Mouse (Mus musculus) limb, embryonic 12.5 days (tissue): ENCODE data around the gene Pcsk1n. TPM values are rescaled to one million over a fixed set of nuclear protein-coding genes. Genes with fewer than 3 reads are reported as not detected.

Experiments used
- ATAC-seq: fragments of 200-750 bp; cut with Nextera tagmentation; 2 replicates; pipeline ENCODE4 v1.8.0; 2017; ENCODE audit warnings: low read depth, moderate TSS enrichment; ENCODE audit not compliant: insufficient number of reproducible peaks, insufficient read depth, low FRiP score, low TSS enrichment
- H3K27ac ChIP-seq: fragments of 300-500 bp; sonication (generic); 2 replicates; pipeline ENCODE4 v1.5.1; 2016; ENCODE audit warnings: mild to moderate bottlenecking, moderate library complexity
- H3K27me3 ChIP-seq: fragments of 300-500 bp; sonication (generic); 2 replicates; pipeline ENCODE4 v1.6.1; 2016; ENCODE audit warnings: mild to moderate bottlenecking, moderate library complexity
- H3K36me3 ChIP-seq: fragments of 300-500 bp; sonication (generic); 2 replicates; pipeline ENCODE4 v1.6.1; 2016; ENCODE audit warnings: mild to moderate bottlenecking, moderate library complexity
- H3K4me1 ChIP-seq: fragments of 300-500 bp; sonication (generic); replicated peaks from 2 replicates; pipeline ENCODE4 v1.6.1; 2016
- H3K4me2 ChIP-seq: fragments of 300-500 bp; sonication (generic); 2 replicates; pipeline ENCODE4 v1.6.1; 2016; ENCODE audit warnings: mild to moderate bottlenecking, moderate library complexity
- H3K4me3 ChIP-seq: fragments of 300-500 bp; sonication (generic); replicated peaks from 2 replicates; pipeline ENCODE4 v1.5.1; 2016; ENCODE audit warnings: mild to moderate bottlenecking
- H3K9ac ChIP-seq: fragments of 300-500 bp; sonication (generic); replicated peaks from 2 replicates; pipeline ENCODE4 v1.6.1; 2016; ENCODE audit warnings: mild to moderate bottlenecking, moderate library complexity
- H3K9me3 ChIP-seq: fragments of 300-500 bp; sonication (generic); 2 replicates; pipeline ENCODE4 v1.6.1; 2016; ENCODE audit warnings: mild to moderate bottlenecking, moderate library complexity
- WGBS: fragments of 180-500 bp; shearing (Covaris S2); methylation state at CpG from one replicate; pipeline ENCODE4 v1.1.7; 2016; 5-methylcytosine and 5-hydroxymethylcytosine counted together
- polyA plus RNA-seq: library from polyadenylated mRNA; unstranded; fragments of >200 nt; fragmentation: Nextera tagmentation; extraction: Ambion mirVana; gene quantifications from 2 replicates; pipeline ENCODE4 v1.2.1, GENCODE M21; 2016

Gene Pcsk1n
- 0.35 and 0.99 TPM in 2 replicates for polyA plus RNA-seq

GRCm38 (mm10) chrX:7919601-7920383 is at the start of gene Pcsk1n:
Pcsk1n (plus strand) TSS chrX:7919822.
- Histone ChIP-seq H3K27ac (no peak within 1 kb of the TSS), H3K9ac (0 out of 2 replicates have a peak within 1 kb of the TSS, but pooled peaks have one; percentile 12), H3K4me3 (peak within 1 kb of the TSS; percentile 30), H3K4me1 (0 out of 2 replicates have a peak, but pooled peaks cover 3% of the 10 kb centered on the region), H3K36me3 (no peaks in the 10 kb centered on the region), H3K4me2 (peak within 1 kb of the TSS; percentile 56), H3K9me3 (no peaks in the 10 kb centered on the region), H3K27me3 (peaks cover 64% of the 10 kb centered on the region)
- 16% methylated on average over 28 of the region's 40 CpGs for WGBS
- no peak for ATAC-seq

DNA sequence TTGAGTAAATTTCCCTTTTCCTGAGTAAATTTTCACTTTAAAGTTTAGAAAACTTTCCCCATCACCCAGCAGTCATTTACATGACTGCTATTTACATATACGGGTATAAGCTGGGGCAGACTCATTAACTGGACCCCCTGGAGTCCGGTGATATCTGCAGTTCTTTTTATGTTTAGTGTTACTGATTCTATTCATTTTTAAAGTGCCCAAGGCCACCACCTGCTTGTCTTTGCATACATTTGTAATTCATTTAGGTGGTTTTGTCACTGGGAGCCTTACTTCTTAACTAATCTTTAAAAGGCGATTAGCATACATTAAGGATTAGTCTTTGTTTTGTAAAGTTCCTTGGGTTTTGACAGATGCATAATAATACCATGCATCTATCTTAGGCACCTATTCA is 49.8 kb upstream of the Pcsk1n start:
- no peak overlapping the region for H3K9ac ChIP-seq
- no peaks in the 10 kb centered on the region for H3K27me3 ChIP-seq
- ATAC-seq, result no peak
- no peak overlapping the region for H3K27ac ChIP-seq
- WGBS, result 57% methylated on average over 3 of the region's 3 CpGs
- H3K36me3 ChIP-seq, result peaks cover 35% of the 10 kb centered on the region
- no peak overlapping the region for H3K4me3 ChIP-seq
- H3K4me2 ChIP-seq, result no peak overlapping the region
- no peaks in the 10 kb centered on the region for H3K4me1 ChIP-seq
- H3K9me3 ChIP-seq, result no peaks in the 10 kb centered on the region

DNA sequence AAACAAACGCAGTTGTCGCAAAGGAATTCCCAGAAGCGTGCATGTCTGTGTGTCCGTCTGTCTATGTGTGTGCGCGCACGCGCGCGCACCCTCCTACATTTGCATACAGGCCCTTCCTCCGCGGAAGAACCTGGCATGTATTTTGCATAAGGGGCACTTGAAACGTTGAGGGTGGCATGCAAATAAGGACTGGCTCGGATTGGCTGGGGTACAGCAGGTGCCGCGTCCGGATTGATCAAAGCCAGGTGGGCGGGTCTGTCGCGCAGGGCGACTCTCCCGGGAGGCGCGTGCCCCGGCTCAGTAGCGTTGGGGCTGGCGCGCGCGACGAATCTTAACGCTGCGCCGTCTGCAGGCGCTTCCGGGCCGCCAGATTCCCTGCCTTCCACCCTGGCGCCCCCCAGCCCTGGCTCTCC is 41.6 kb upstream of the Pcsk1n start, which contains the start of gene Pim2:
Gene Pim2, plus strand, starts transcription at position 256 of the 413 bp plus-strand sequence.
- 12% methylated on average over 37 of the region's 38 CpGs for WGBS
- peak within 1 kb of the TSS; percentile 86 for H3K4me2 ChIP-seq
- peaks cover 8% of the 10 kb centered on the region; the same call in 1 of the 2 replicates for H3K36me3 ChIP-seq
- peaks cover 6% of the 10 kb centered on the region; the same call in 1 of the 2 replicates for H3K4me1 ChIP-seq
- ATAC-seq, result peak; percentile 81; the same call in 1 of the 2 replicates
- H3K27ac ChIP-seq, result no peak within 1 kb of the TSS
- H3K27me3 ChIP-seq, result peaks cover 6% of the 10 kb centered on the region; the same call in 1 of the 2 replicates
- H3K4me3 ChIP-seq, result peak within 1 kb of the TSS; percentile 46
- peak within 1 kb of the TSS; percentile 47 for H3K9ac ChIP-seq
- H3K9me3 ChIP-seq, result no peaks in the 10 kb centered on the region

- Histone ChIP-seq H3K36me3 (peaks cover 3% of the 10 kb centered on the region; the same call in 1 of the 2 replicates), H3K9me3 (no peaks in the 10 kb centered on the region), H3K27ac (no peak overlapping the region), H3K4me3 (peak overlapping the region; percentile 46), H3K27me3 (peaks cover 6% of the 10 kb centered on the region; the same call in 1 of the 2 replicates), H3K4me1 (peaks cover 6% of the 10 kb centered on the region; the same call in 1 of the 2 replicates), H3K4me2 (peak overlapping the region; percentile 86), H3K9ac (peak overlapping the region; percentile 47)
- WGBS, result 19% methylated on average over 21 of the region's 21 CpGs
- peak; percentile 48; the same call in 1 of the 2 replicates for ATAC-seq
These were observed 41.1 kb upstream of the Pcsk1n start for GRCm38 (mm10) chrX:7878495-7878894.

GRCm38 (mm10) chrX:7879819-7880218 is 39.8 kb upstream of the Pcsk1n start:
- H3K27me3 ChIP-seq, result peaks cover 6% of the 10 kb centered on the region; the same call in 1 of the 2 replicates
- H3K4me1 ChIP-seq, result peaks cover 6% of the 10 kb centered on the region
- no peak overlapping the region for H3K27ac ChIP-seq
- H3K9ac ChIP-seq, result no peak overlapping the region
- peak; percentile 29; the same call in 1 of the 2 replicates for ATAC-seq
- H3K4me3 ChIP-seq, result no peak overlapping the region
- WGBS, result 19% methylated on average over 11 of the region's 11 CpGs
- peak overlapping the region; percentile 42 for H3K4me2 ChIP-seq
- no peaks in the 10 kb centered on the region for H3K9me3 ChIP-seq
- no peaks in the 10 kb centered on the region; the same call in 1 of the 2 replicates for H3K36me3 ChIP-seq

DNA sequence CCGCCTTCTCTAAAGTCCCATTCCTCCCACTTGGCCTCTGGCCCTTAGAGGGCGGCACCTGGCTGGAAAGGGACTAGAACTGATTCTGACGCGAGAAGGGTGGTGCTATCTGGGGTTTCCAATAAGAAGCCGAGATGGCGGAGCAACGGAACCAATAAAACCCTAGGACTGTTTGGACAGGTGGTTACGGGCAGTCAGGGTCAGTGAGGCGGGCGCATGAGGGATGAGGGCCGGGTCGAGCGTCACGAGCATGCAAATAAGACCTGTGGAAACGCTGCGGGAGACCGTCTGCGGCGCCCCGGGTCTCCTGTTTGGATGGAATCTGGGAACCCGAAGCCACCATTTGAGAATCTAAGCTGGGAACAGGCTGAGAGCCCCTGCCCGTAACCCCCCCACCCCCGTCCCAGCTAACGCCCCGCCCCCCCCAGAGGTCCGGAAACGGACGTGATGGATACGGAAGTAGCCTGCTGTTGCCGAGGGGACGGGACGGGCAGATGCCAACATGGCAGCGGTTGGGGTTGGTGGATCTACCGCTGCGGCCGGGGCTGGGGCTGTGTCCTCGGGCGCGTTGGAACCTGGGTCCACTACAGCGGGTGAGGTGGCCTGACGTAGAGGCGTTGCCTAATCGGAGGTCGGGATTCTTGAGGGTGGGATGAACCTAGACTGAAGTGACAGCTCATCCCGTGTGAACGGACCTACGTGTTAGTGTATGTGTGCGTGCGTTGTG is 35.6 kb upstream of the Pcsk1n start, which contains the start of gene Slc35a2:
Gene Slc35a2, plus strand, starts transcription at position 188 of the 727 bp plus-strand sequence.
- H3K4me2 ChIP-seq, result peak within 1 kb of the TSS; percentile 63
- H3K4me3 ChIP-seq, result peak within 1 kb of the TSS; percentile 57
- H3K27ac ChIP-seq, result peak within 1 kb of the TSS; percentile 64
- peak; percentile 88 for ATAC-seq
- H3K9ac ChIP-seq, result peak within 1 kb of the TSS; percentile 40
- WGBS, result 14% methylated on average over 48 of the region's 49 CpGs
- H3K4me1 ChIP-seq, result peaks cover 4% of the 10 kb centered on the region
- H3K9me3 ChIP-seq, result no peaks in the 10 kb centered on the region
- H3K36me3 ChIP-seq, result peaks cover 5% of the 10 kb centered on the region; the same call in 1 of the 2 replicates
- no peaks in the 10 kb centered on the region for H3K27me3 ChIP-seq

DNA sequence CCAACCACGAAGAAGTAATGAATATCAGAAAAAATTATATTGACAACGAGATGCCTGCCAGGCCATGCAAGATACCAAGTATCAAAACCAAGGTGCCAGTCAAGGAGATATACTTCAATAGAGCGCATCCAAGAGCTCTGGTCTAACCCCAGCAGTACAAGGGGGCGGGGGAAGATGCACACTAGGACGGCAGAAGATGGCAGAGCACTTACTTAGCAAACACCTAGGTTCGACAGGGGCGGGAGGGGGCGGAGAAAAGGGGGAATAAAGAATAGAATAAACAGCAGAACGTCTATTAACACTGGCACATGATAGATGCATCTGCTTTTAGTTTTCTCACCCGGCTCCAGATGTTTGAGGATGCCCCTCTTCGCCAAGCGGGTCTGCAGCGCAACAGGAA is 21.4 kb upstream of the Pcsk1n start:
- peak overlapping the region; percentile 59 for H3K4me2 ChIP-seq
- 0 out of 2 replicates have a peak, but pooled peaks cover 4% of the 10 kb centered on the region for H3K4me1 ChIP-seq
- ATAC-seq, result no peak
- peaks cover 16% of the 10 kb centered on the region for H3K36me3 ChIP-seq
- H3K4me3 ChIP-seq, result peak overlapping the region; percentile 55
- no peaks in the 10 kb centered on the region for H3K9me3 ChIP-seq
- H3K9ac ChIP-seq, result peak overlapping the region; percentile 45; the same call in 1 of the 2 replicates
- WGBS, result 24% methylated on average over 13 of the region's 13 CpGs
- H3K27me3 ChIP-seq, result no peaks in the 10 kb centered on the region
- no peak overlapping the region for H3K27ac ChIP-seq

DNA sequence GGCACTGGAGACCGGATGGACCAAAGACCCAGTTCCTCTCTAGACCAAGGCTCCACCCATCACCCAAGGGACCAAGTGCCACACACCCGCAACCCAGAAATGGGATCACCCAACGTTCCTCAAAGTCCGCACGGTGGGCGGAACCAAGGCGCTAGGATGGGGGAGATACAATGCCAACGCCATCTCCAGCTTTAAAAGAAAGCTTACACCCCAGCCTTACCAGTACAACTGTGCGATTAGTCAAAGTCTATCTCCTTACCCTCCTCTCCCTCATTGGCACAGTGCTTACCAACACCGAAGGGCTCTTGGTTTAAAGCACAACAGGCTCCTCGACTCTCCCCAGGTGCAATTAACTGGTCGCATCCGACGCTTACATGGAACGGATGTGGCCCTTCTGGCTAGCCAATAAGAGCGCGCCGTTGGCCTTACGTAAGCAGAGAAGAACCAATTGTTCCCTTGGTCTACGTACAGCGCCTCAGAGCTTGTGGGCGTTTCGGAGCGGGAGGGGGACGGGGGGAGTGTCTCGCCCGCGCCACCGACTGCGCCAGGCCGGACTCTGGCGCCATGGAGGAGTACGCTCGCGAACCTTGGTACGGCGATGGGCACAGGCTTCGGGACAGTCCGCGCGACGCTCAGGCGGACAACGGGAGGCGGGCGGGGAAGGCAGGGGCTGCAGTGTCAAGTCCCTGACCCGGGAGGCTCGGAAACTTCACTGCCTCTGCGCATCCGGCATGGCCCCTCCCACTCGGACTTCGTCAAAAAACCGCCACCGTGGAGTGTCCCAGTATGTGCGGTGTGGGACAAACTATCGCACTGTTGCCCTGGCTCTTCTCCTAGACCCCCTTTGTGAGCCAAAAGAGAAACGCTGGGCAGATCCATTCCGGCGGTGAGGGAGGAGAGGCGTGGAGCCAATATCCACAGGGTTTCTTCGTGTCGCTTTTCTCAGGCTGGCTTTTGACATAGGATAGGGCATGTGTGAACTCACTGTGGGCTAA is 20.4 kb upstream of the Pcsk1n start, which contains the start of the genes Pqbp1 and Timm17b:
Gene Pqbp1, minus strand, starts transcription at position 390 of the 995 bp plus-strand sequence.
Gene Timm17b, plus strand, starts transcription at position 478 of the 995 bp plus-strand sequence.
- 14% methylated on average over 62 of the region's 62 CpGs for WGBS
- Histone ChIP-seq H3K4me3 (peak within 1 kb of the TSS; percentile 55), H3K4me1 (0 out of 2 replicates have a peak, but pooled peaks cover 4% of the 10 kb centered on the region), H3K9ac (peak within 1 kb of the TSS; percentile 60), H3K27ac (peak within 1 kb of the TSS; percentile 82), H3K36me3 (peaks cover 21% of the 10 kb centered on the region), H3K27me3 (no peaks in the 10 kb centered on the region), H3K4me2 (peak within 1 kb of the TSS; percentile 59), H3K9me3 (no peaks in the 10 kb centered on the region)
- peak; percentile 97 for ATAC-seq

GRCm38 (mm10) chrX:7904441-7904840 is 15.2 kb upstream of the Pcsk1n start:
- Histone ChIP-seq H3K4me3 (no peak overlapping the region), H3K9me3 (no peaks in the 10 kb centered on the region), H3K27ac (no peak overlapping the region), H3K4me1 (no peaks in the 10 kb centered on the region), H3K27me3 (no peaks in the 10 kb centered on the region), H3K36me3 (peaks cover 31% of the 10 kb centered on the region), H3K4me2 (no peak overlapping the region), H3K9ac (no peak overlapping the region)
- 90% methylated on average over 5 of the region's 5 CpGs for WGBS
- no peak for ATAC-seq

DNA sequence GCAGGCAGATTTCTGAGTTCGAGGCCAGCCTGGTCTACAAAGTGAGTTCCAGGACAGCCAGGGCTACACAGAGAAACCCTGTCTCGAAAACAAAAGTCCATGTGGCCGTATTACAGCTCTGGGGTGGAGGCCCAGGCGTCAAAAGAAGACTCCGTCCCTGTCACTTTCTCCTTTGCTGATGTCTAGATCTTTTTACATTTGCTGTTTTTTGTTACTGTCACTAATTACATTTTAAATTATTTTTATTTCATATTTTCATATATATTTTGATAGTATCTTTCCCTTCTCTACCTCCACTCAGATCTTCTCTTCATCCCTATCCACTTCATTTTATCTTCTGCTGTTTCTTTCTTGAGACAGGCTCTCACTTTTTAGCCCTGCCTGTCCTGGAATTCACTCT is 11.9 kb upstream of the Pcsk1n start, which contains the start of gene Gm10491:
Gene Gm10491, minus strand, starts transcription at position 101 of the 400 bp plus-strand sequence.
- no peak for ATAC-seq
- 92% methylated on average over 5 of the region's 5 CpGs for WGBS

More for the DNA sequence above, 11.9 kb upstream of the Pcsk1n start, which contains the start of gene Gm10491:
- Histone ChIP-seq H3K9me3 (no peaks in the 10 kb centered on the region), H3K4me1 (no peaks in the 10 kb centered on the region), H3K27me3 (no peaks in the 10 kb centered on the region), H3K27ac (no peak within 1 kb of the TSS), H3K9ac (no peak within 1 kb of the TSS), H3K36me3 (peaks cover 31% of the 10 kb centered on the region), H3K4me3 (no peak within 1 kb of the TSS), H3K4me2 (no peak within 1 kb of the TSS)
